Mouse (Mus musculus): ENCODE results near the gene Zfp354a.

DNA sequence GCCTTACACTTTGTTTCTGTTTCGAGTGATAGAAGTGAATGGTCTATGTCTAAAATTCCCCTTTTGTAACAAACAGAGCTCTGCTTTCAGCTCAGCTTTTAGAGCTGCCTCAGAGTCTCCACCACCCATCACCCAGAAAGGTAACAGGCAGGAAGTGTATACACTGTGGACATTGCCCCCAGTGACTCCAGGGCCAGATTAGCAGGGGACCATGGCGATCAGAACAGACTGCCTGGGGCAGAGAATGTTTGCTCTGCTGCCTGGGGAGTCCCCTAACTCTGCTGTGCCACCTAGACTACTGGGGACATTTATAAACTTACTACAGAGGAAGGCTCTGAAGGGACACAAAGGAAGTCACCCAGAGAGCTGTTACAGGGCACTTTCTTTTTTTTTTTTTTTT lies 42.7 kb upstream of the Zfp354a start:
- no peak for TF ChIP-seq CTCF (IDR thresholded peaks at IDR 0.05)
- TF ChIP-seq EP300 (IDR thresholded peaks at IDR 0.05; ENCODE audit: insufficient read depth, low read depth, low read length): no peak

Measured in heart, adult 2 months (tissue).